Mouse (Mus musculus): ENCODE results near the gene Gm11437. TPM values are rescaled to one million over a fixed set of nuclear protein-coding genes. Genes with fewer than 3 reads are reported as not detected.
A peak's percentile ranks its signal among the peaks of the same experiment; 100 is the strongest.

The Gm11437 gene
- total RNA-seq (2021): not detected
- long read RNA-seq, experiment 1: 0 reads
- long read RNA-seq, experiment 2: 0 reads

DNA sequence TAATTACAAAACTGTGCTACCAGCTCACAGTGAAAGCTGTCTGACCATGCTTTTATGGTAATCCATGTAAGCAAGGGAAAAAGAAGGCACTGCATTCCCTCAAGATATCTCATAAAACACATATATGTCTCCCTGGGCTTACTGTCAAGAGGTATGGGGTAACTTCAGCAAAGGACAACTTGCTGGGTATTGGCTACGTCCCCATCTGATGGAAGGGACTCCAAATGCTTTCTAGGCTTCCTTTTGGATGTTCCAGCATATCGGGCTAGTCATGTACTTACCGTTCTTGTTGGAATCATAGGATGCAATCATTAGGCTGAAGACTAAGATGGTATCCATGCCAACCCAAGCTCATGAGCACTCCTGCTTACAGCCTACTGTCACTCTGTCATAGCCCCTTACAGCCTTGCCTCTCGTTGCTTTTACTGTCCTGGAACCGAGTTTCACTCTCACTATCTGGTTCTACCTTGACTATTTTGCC, at the start of gene Gm11437:
Gm11437 (minus strand) TSS at position 431 of the 481 bp plus-strand sequence.
- DNase-seq: no peak

DNA sequence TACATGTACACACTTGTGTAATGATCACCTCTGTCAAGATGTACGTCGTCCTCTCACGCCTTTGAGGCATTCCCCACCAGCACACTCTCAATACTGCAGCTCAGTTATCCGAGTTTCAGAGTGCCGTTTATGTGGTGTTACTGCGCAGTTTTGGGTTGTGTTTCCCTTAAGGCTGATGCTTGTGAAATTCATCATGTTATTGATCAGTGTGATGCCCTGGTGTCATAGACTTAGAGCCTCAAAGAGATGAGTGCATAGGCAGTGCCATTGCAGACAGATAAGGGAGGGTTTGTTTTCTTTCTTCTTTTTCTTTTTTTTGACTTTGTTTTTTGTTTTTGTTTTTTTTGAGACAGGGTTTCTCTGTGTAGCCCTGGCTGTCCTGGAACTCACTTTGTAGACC, 43.6 kb upstream of the Gm11437 start:
- DNase-seq: no peak

DNA sequence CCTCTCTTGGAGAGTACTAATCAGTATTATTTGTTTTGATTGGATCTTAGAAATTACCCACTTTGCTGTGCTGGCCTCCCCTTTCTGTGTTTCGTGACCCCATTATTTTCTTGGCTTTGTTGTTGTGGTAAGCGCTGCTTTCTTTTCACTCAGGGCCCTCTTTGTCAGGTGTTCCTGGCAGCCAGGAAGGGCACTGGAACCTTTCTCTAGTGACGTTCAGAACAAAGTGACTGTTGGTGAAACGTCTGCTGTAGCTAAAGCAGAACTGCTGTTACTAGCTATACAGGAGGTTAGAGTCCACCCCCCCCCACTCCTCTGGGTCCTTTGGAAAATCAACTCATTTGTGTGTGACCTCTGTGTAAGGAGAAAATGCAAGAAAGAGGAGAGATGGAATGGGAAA, 38.5 kb upstream of the Gm11437 start:
- DNase-seq: no peak

DNA sequence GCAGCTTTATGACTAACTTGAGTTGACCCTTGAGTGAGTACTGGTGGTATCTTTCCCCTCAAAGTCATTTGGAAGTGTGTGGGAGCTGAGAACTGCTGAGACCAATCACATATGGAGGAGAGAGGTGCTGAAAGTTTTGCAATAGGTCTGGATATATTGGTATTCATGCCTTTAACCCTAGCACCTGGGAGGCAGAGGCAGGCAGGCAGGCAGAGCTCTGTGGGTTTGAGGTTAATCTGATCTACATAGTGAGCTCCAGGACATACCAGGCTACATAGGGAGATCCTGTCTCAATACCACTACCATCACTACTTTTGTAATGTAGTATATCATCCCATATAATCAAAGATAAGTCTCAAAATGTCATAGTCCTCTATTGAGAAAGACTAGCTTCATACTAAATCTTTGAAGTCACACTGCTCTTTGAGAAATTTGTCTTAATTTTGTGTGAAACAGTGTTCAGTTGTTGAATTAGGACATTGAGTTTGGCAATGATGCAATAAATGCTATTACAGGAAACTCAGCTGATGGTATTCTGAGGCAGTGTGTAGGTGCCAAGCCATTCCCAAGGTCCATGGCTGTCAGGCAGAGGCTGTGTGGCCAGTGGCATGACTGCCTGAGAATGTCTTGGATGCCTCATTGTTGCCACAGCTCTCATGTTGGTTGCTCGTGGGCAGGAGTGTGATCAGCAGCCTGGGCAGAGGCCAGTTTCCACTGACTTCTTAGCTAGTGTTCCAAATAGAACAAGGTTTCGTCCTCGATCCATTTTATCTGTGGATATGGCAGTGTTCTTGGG, 30.5 kb upstream of the Gm11437 start:
- DNase-seq: peak; percentile 63 to 69

DNA sequence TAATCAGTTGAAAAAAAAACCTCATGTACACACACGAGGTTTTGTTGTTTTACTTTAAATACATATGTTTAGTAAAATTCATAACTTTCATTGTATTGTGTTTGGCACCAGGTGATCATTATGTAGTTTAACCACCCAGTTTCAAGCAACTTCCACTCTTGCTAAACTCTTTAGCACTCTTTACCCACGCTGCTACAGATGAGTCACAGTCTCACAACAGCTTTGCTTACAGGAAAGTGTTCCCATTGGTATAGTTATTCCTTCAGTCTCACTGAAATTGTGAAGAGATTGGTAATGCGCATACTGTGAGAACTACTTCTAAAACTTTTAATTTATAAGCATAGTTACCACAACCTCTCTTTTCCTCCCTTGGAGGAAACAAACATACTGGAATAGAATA, 27.5 kb upstream of the Gm11437 start:
- no peak for DNase-seq

DNA sequence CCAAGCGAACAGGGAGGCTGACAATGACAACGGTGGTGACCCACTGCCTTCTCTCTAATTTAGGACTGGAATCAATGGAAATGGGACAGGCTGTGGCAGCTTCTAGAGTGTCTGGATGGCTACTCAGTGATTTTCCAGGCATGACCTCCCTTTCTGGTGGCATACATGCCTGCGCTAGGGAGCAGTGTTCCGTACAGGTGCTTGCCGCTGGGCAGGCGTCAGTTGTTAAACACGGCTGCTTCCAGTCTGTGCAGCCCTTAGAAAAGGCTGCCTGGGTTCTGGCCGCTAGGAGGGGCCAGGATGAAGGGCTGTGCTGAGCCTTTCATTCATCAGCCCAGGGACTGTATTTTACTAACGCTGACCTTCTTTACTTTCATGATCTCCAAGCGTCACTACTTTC, 26.0 kb upstream of the Gm11437 start:
- DNase-seq: no peak

DNA sequence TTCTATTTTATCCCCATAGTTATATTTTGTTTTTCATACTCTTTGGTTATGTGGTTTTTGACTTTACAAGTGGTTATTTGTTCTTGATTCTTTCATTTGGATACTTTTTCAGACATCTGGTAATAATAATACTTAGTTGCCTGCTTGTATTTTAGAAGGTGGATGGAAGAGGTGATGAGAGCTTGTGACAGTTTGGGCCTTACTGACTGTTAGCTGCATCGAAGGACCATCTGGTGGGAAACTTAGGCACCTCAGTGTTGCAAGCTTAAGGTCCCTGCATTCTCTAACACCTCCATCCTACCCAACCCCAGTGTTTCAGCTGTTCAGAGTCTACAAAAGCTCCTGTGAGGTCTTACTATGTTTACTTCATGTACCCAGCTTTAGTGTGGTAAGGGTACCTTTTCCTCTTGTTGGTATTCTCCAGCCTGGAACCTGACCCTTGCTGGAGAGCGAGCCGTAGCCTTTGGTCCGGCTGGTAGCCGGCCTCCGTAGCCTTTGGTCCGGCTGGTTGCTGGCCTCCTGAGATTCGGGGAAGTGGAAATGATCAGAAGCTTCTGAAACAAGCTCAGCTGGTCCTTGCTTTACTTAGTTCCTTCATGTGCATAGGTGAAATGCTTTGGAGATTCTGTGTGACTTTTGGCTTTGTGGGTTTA, 23.4 kb upstream of the Gm11437 start:
- DNase-seq: no peak

DNA sequence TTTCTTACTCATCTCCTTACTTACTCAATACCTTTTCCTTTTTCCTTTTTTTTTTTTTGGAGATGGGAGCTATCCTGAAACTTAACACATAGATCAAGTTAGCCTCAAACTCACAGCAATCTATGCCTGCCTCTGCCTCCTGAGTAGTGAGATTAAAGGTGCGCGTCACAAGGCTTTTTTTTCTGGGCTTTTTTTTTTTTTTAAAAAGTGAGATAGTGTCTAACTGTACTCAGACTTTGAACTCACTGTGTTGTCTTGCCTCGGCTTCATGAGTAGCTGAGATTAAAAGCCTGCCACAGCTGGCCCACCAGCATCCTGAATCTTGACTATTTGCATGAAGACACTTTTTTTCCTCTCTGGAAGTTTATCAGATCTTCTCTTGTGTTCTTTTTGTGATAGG, 21.3 kb upstream of the Gm11437 start:
- no peak for DNase-seq

DNA sequence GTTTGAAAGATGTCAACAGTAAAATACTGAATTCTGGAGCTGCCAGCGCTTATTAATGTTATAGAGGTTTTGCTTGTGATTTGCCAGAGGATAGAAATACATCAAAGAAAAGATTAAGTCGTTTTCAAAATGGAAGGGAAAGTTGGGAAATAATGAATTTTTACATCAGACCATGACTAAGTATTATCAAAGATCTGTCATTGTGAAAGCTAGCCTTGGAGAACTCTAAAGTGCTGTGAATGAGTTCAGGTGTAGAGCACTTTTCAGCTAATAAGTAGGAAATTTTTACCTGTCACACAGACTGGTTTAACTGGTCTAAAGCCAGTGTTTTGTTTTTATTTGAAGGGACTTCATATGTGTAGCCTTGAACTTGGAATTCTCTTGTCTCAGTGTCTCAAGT, 14.0 kb upstream of the Gm11437 start:
- no peak for DNase-seq

DNA sequence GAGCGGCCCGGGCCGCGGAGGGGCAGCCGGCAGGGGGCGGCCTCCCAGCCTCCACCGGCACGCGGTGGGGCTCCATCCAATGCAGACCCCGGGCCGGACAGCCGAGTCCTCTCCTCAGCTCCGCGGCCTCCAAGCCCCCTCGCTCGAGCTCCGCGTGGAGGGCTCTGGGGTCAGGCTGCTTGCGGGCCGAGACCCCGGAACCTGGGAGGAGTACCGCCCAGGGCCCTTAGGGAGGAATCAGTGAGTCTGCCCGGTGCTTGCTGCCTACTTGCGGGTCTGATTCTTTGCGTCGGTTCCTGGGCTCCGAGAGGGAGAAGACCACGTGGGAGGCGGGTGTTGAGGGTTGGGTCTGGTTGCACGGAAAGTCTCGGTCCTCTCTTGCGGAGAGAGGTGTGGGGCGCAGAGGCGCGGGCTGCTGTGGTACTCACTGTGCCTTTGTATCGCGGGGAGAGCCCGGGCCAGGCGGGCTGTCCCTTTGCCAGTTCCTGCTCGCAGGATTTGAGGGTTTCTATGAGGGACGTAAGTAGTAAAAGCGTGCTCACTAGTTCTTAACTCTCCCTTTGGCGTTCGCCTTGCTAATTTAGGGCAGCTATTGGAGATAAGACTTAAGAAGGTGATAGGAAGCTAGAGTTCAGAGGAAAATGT, 12.8 kb upstream of the Gm11437 start:
- peak; percentile 68 to 80 for DNase-seq

DNA sequence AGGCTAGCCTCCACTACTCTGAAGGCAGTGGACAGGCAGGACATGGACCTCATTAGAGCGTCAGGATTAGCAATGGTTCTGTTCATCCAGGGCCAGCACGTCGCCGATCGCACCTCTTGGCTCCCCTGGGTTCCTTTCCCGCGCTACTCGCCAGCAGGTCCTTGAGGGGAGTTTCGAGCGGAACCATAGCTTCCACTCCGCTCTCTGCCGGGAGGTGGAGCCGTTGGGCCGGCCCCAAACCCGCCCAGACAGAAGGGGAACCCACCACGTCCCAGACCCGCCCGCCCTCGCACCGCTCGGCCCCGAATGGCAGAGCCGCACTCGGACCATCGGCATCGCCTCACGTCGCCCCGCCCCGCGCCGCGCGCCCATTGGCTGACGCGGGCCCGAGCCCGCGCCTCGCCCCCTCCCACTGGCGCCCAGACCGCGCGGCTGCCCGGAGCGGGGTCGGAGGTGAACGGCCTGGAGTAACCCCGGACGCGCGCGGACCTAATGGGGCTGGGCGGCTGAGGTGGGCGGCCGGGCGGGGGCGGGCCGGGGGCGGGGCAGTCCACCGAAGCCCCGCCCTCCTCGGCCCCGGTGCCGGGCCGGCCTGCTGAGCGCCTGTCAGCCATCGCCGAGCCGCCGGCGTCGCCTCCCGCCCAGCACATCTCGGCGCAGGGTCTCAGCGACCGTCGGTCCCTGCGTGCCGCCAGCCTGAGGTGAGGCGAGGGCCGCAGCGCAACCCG, 12.1 kb upstream of the Gm11437 start:
- peak; percentile 95 to 98 for DNase-seq

DNA sequence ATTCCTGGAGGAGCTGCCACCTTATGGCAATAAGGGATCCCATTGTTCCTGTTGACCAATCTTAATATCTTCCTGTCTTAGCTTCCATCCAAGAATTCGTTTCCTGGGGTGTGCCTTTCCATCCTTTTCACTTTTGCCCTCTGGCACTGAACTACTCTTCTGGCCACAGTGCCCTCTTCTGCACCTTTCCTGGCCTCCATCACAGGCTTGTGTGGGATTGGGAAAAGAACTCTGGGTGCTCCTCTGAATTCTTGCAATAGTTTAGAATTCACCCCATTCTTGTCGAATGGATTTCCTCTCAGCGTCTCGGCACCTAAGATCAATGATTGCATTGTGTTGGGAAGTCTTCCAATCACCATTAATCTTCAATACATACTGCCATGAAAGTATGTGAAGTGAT, 11.3 kb upstream of the Gm11437 start:
- no peak for DNase-seq

DNA sequence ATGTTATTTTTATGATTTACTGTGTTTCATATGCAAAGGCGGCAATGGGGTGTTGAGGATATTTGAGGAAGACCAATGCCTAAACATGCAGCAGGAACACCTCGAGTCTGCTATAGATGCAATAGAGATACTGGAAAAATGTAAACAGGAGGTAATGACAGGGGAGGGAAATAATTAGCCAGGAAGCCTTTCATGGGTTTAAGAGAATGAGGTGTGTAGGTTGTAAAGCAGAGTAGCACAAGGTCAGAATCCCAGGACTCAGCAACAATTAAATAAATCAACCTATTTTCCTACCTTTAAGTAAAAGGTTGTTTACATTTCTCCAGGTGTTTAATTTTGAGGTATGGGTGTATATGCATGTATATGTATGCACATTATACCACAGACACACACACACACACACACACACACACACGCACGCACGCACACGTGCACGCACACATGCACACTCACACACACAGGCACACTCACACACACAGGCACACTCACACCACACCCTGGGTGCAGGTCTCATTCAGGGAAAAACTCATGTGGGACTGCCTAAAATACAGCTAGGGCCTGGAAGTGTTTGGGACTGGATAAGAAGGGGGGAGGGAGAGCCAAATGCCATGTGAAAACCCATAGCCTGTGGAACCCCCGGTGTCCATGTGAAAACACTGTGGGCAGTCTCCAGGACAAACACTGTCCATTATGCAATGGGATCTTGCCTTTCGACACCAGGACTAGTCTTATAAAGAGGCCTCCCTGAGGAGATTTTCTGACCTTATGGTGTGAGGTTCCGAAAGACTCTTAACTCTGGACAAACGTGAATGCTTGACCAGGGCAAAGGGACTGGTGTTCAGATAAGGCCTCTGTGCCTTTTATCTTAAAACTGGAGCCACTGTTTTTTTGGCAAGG, 5.5 kb upstream of the Gm11437 start:
- peak in 1 of 2 experiments; percentile 10 for DNase-seq

DNA sequence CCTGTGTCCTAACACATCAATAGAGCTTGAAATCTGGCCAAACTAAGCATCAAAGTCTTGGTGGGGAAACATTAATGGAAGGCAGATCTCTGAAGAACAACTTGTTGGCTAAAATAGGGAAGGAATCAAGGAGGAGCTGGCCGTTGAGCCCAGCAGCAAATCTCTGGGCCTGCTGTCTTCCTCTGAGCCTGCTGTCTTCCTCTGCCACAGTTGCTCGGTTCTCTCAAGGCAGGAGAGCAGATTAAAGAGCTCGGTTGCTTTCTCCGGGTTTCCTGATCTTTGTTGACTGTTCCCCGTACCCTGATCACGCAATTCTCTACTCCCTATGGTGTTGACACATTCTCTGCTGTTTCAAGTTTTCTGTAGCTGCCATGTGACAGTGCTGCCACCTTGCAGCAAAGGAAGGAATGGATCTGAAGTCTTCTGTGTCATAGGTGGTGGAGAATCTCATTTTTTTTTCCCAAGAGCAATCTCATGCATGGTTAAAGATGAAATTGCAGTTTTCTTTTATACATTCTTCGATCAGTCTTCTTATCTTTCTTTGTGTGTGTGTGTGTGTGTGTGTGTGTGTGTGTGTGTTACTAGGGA, 1.5 kb upstream of the Gm11437 start:
- peak; percentile 32 to 45 for DNase-seq

DNA sequence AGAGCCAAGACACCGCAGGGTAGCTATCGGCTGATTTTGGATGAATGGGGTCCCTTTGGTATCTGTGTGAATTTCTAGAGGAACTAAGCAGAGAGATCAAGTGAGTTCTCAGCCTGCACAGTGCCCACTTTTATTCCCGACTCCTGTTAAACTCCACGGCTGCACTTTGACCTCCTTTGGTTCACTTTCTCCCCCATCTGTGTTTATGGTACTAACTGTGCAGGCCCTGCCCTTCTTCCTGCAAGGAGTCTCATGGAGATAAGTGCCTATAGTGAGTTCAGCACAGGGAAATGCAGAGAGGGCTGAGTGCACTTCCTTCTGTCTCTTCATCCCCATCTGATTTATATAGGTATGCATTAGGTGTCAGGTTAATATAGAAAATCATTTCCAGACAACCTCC, 2.7 kb downstream of the Gm11437 start:
- DNase-seq: no peak

DNA sequence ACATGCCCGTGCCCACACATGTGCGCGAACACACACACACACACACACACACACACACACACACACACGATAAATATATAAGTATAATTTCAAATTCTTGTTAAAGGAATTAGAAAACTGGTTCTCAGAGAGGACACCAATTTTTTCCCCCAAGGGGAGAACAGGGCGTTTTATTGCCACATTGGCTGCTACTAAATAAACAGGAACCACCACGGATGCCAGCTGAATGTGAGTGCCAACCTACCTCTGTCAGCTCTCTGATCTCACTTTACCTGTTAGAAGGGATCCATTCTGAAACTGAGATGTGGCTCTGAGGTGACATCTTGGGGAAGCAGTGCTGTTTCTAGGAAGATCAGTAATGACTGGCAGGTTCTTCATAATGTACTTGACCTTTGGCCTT, 3.2 kb downstream of the Gm11437 start:
- DNase-seq: no peak

DNA sequence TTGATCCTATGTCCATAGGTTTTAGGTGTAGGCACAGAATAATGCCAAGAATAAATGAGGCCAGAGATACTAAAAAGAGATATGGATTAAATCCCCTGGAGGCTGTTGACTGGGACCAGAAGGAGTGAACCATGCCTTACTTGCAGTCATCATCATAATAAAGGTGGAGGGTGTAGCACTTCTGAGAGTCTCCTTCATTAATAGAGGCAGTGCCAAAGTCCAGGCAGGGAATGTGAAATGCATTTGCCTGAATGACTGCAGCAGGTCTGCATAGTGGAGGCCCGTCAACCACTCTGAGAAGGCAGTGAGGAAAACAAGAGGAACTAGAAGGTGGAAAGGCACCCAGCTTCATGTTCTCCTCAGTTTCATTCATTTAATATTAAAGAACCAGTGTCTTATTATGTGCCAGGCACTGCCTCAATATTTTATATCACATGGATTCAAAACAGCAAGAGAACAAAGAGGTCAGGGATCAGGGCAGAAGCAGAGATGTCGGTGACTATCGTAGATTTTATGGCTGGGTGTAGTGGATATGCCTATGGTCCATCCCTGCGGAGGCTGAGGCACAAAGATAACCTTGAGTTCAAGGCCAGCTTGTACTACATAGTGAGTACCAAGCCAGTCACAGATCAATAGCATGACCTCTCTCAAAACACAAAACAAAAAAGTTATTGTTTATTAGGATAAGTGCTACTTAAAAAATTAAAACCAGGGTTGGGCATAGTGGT, 10.6 kb downstream of the Gm11437 start:
- DNase-seq: no peak

DNA sequence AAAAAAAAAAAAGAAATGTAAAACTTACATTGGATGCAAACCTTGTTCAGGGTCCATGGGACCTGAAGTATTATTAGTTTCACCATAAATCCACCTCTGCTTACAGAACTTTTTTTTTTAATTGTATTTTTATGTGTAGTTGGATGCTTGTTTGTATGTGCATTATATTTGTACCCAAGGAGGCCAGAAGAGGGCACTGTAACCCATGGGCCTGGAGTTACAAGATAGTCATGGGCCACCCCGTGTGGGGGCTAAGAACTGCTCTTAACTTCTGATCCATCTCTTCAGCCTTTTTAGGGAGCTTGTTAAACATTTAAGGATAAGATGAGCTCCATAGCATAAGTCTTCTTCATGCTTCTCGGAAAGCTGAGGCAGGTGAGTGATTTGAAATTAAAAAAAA, 16.4 kb downstream of the Gm11437 start:
- DNase-seq: no peak

DNA sequence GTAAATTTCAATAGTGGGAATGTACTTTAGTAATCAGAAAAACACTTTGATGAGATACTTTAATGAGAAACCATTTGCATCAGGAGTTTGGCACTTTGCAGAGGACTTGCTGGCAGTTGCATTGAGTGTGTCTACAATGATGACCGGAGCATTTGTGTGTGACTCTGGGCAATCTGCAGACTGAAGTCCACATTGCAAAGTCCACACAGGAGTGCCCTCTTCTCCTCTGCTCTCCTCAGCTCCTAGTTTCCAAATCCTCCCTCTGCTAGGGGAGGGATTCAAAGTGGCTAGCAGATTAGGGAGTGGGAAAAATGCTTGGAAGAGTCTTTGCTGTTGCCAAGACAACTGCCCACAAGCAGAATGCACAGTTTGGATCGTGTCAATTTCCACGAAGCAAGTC, 21.2 kb downstream of the Gm11437 start:
- no peak for DNase-seq

DNA sequence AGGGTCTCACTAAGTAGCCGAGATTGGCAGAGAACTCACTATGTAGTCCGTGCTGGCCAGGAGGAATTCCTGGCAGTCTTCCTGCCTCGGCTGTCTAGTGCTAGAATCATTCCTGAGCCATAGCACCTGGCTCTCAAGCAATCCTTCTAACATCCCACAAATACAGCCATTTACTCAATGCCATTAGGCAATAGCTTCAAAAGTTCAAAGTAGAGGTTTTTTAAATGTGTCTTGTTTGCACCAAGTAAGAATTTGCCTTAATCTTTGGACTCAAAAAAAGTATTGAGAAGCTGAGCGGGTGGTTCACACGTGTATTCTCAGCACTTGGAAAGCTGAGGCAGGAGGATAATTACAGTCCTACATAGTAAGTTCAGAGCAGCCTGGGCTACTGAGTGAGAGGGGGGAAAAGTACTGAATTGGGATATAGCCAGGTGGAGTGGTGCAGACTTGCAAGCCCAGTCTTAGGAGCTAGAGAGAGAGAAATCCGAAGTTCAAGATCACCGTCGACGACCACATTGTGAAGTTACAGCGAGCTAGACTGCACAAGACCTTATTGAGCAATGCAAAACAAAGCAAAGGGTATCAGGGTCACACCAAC, 22.0 kb downstream of the Gm11437 start:
- no peak for DNase-seq
